Mouse (Mus musculus) hematopoietic stem cell, adult 5-6 weeks (primary cell): ENCODE data around the gene Gm4894. TPM values are rescaled to one million over a fixed set of nuclear protein-coding genes. Genes with fewer than 3 reads are reported as not detected.

ENCODE experiments used
- ATAC-seq, 2 experiments: fragments of 125-278 bp in 1 of 2; replicated peaks in 1 of 2; 2 replicates each; pipeline ENCODE4 v1.8.0; 2016 to 2017; ENCODE audit warnings: inconsistent platforms in 2 of 2, mild to moderate bottlenecking in 2 of 2, moderate number of reproducible peaks in 2 of 2, low read depth in 1 of 2, moderate TSS enrichment in 1 of 2; ENCODE audit not compliant: low FRiP score in 2 of 2, poor library complexity in 2 of 2, severe bottlenecking in 2 of 2, insufficient read depth in 1 of 2, low TSS enrichment in 1 of 2
- total RNA-seq: library from RNA; stranded (forward); fragments of 172-1452, 232-1000 nt; gene quantifications from 2 replicates; pipeline ENCODE4 v1.2.3, GENCODE M21; 2017

Gene Gm4894
- total RNA-seq = not detected in 2 replicates

DNA sequence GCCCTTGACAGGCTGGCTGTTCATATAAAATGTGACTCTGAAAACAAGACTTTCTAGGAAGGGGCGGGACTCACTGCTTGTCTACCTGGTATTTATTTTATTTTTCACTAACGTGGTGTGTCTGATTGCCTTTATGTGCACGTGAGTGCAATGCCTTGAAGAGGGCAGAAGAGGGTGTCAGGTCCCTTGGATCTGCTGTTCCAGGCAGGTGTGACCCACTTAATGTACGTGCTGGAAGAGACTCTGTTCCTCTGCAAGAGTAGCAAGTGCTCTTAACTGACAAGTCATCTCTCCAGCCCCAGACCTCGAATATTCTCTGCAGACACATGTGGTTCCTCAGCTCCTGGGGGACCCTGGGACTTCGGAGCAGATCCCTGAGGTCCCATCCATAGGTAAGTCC is at the start of gene Gm4894:
Gm4894 (plus strand) TSS at position 301 of the 400 bp plus-strand sequence.
- ATAC-seq = no peak

DNA sequence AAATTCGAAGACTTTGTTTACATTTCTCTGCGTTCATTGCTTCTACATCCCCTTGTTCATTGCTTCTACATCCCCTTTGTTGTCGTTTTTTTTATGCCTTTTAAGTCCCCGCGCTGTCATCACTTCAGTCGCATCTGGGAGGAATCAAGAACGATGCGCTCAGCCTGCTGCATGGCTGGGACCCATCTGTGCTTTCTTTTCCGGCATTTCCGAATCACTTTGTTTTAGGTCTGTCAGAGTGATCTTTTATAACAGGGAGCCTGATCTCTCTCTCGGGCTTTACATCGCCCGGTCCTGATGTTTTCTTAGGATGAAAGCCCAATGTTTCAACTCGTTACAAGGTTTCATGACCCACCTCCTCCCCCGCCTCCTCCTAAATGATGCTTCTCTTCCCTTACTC is 44.0 kb upstream of the Gm4894 start:
- no peak for ATAC-seq

DNA sequence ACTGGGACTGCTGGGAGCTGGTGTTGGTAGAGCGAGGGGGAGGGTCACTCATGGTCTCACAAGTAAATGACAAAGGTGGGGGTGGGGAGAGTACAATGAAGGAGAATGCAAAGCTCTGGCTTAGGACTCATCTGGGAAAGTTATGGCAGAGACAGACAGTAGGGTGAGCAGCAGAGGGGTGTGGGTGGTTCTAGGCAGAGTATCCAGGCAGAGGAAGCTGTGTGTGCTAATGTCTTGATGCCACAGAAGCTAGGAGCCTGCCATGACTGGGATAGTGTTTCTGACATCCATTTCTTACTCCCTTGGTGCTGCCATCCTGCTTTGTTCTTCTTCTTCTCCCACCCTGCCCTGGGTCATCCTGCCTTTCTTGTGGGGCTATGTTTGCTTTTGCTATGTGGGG is 38.8 kb upstream of the Gm4894 start:
- no peak for ATAC-seq

DNA sequence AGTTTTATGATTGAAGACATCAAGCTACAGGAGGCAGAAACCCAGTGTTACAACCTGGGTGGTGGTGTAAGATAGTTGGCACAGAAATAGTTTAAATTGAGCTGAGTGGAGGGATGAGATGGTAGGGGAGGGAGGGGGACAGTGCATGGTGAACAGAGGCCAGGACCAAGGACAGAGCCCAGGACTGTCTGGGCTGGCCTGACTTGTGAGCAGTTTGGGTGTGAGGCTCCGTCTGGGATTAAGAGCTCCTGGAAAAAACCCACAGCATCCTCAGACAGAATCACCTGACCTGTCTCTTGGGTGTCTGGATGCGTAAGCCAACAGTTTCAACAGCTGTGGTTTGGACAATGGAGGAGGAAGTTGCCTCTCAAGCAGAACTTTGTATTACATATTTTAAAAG is 35.6 kb upstream of the Gm4894 start:
- no peak for ATAC-seq

DNA sequence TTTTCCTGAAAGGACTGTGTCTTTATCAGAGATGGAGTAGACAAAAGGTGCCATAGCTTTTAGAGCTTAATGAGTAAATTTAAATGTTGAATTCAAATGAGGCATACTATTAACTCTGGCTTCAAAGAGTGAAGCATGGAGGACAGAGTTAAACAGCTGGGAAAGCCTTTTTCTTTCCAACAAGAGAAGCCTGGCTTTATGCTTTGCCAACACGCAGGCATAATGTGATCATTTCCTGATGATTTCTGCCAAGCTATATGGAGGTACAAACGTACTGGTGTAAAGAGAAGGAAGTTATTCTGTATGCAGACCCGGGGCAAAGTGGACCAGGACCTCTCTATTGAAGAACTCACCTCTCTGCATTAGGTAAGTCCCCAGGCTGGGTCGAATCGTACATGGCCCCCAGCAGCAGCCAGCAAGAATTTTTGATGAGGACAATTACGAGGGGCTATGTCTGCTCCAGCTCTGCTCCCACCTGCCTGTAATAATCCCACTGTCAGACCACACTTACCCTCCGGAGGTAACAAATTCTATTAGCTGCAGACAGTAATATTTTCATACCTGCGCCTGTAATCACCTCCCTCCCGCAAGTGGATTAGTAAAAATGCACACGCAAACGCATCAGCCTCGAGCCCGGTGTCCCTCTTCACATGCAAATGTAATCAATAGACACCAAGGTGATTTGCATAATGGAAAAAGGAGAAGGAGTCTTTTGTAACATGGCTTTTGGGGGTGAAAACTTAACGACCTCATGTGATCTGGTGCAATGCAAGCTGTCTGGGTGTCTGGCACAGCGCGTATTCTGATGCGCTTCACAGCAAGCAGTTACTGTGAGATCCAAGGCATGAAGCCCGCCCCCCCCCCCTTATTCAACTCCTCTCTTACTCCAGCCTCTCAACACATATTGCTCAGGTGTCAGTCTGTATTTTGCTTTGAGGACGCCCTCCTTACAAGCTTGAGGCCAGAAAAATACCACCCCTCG is 32.4 kb upstream of the Gm4894 start:
- ATAC-seq = no peak

DNA sequence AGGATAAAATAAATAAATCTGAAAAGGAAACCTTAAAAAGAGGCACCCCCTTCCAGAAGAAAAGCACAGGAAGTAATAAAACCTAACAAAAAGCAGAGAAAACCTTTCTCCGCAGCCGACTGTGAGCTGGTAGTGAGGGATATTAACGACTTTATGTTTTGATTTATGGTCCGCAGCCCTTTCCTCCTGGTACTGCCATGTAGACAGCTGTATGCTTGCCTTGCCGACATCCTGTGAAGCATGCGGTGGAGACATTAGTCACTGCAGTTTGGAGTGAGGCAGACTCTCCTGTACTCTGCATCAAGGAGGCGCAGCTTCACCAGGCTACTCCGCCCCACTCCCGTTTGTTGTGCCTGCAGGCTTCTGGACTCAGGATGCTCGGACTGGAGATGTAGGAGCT is 25.8 kb upstream of the Gm4894 start:
- ATAC-seq = no peak

DNA sequence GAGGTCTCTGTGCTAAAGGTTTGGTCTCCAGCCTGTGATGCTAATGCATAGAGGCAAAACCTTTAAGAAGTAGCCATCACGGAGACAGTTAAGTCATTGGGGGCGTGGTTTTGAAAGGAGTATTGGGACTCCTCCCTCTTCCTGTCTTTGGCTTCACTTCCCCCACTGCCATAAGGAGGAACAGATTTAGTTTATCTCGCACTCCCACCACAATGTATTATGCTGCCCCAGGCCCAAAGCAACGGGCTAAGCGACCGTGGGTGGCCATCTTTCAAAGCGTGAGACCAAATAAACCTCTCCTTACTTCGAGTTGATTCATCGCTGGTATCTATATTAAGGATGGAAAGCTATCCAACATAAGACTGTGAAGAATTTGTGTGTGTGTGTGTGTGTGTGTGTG is 22.9 kb upstream of the Gm4894 start:
- no peak for ATAC-seq

DNA sequence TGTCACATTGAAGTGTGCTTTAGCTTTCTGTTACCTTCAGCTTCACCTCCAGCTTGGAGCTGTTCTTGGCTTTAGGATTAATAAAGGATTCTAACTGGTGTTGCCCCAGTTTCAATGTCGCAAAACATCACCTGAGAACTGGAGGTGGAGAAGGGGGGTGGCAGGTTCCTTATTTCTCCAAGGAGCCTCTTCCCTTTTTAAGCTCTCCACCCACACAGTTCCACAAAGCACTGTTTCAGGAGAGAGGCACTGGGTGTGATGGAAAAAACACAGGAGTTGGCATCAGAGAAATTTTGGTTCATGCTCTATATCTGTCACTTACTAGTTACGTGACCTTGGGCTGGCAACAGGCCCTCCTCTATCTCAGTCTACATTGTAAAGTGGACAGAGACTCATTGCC is 21.3 kb upstream of the Gm4894 start:
- no peak for ATAC-seq

DNA sequence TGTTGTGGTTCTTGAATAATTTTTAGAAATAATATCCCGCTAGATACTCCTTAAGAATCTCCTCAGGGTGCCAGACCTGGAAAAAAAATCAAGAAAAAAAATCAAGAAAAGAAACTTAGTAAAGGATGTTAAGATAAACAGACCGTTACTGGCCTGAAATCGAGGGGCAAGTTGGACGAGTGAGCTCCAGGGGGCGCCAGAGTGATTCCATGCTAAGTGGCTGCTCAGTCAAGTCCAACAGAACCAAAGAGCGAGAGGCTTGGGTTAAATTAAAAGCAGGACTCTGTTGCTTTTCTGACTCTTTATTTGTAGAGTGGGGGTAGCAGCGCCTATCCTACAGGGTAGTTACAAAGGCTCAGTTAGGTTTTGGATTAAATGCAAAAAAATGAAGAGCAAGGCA is 3.5 kb upstream of the Gm4894 start:
- ATAC-seq = peak in 1 of 2 experiments; percentile 56; a peak in 2 of 4 replicates

DNA sequence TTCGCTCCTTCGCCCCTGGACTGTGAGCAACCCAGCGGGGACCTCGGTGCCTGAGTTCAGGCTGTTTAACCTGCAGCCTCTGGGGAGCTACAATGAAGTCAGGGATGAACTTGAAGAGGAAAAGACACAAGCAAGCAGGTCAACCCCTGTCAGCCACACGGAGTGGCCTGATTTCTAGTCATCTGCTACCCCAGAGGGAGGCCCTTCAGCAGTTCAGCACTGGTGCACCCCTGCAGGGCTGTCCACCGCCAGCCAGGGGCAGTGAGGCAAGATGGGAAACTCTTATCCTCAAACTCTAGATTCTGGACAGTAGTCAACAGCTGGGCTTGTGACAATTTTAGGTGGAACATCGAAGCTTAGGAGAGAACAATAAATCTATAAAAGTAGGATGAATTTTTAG is 18.6 kb downstream of the Gm4894 start:
- ATAC-seq = no peak

DNA sequence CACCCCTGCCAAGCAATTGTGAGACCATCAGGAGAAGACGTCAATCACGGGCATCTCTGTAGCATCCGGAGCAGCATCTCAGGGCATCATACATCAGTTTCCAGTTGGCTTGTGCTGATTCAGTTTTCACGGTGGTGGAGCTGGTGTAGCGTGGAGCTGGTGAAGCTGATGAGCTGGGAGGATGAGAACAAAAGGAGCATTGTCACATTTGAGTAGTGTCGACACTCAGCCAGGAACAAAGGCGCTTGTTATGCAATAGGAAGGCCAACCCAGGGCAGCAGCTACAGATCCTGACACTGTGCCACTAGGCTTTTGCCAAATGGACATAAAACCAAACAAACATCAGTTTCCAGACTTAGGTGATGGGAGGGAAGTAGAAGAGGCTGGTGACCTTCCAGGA is 23.2 kb downstream of the Gm4894 start:
- ATAC-seq = no peak

DNA sequence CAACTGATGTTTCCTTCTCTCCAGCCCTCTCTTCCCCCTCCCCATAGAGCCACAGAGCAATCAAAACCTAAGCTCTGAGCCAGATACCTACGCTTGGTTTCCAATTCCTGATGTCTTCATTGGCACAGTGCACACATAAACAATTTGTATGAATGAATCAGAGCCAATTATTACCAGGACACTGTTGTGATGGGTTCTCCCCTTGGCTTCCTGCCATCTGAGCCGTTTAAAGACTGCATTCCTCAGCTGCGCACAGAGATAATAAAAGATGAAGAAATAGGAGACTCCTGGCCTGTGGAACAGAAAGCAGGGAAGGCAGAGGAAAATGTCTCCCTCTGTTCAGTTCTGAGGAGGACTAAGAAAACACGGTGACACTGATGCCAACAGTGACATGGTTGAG is 25.6 kb downstream of the Gm4894 start:
- no peak for ATAC-seq

DNA sequence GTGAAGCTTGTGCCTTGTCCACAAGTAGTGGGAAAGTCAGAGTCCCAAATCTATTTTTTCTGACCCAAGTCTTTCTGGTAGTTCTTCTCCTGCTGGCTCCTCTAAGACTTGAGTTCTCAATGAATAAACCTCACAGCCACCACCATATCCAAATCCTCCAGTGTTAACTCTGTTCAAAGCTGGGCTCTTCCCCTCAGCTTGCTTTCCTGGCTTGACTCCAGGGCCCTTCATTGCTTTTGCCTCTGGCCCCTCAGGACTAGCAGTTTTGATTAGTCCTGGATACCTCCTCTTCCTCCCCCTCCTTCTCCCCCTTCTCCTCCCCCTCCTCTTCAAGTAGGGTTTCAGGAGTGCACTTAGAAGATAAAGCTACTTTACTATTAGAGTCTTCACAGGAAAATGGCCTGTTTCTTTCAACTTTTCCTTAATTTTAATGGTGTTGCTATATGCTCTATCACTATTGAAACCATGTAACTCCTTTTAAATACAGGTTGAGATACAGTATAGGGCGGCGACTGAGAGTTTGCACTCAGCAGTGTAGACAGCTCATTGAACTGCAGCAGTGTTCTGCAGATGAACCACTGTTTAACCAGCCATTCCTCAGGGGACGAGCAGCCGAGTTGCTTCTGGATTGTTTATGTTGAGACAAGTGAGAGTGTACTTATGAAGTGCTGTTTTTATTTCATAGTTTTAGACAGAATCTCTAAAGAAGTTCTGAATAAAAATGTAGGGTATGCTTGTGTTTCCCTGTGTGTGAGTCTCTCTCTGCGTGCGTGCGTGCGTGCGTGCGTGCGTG is 26.4 kb downstream of the Gm4894 start:
- ATAC-seq = no peak

DNA sequence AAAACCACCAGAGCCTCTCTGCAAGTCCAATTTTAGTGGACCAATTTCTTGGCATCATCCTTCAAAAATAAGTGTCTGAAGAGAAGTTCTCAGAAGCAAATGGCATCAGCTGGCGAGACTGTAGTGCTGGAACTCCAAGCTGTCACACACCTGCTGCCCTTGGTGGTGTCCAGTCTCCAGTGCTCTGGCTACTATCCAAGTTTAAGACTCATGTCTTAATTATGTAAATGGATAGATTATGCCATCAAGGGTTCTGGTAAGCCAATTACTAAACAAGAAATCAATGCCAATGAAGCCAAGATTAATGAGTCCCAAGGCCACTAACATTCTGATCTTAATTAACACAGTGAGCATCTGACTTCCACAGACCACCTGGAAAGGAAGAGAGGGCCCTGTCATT is 44.8 kb downstream of the Gm4894 start:
- ATAC-seq = no peak

DNA sequence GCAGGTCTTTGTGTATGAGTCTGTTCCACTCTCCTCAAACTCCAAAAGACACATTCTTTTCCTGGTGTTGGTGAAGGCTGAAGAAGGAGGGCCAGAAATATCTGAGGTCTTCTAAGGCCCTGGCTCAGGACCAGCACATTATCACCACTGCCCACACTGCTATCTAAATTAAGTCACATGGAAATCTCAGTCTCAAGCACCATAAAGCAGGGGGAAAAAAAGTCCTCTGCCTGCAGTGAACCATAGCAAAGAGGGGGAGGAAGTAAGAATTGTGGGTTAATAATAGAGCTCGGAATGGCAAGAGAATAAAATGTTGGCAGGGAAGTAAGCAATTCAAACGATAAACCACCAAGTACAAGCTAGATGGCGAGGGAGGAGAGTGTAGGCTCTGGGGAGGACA is 57.2 kb downstream of the Gm4894 start:
- ATAC-seq = no peak

DNA sequence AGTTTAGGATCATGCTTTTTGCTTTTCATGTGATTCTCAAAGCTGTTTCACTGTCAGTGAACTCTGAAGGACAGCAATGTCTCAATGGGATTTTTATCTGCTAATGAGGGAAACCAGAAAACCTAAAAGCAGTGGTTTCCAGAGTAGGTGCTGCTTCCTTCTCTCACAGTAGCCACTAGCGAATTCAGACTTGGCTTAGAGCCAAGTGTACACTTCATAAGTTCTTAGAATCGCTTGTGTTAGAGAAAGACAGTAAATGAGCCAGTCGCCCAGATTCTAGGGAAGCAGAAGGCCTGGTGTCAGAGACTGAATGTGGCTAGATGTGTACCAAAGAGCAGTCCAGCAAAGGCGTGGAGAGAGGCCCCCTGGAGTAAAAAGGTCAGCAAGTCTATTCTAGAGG is 60.5 kb downstream of the Gm4894 start:
- ATAC-seq = no peak

DNA sequence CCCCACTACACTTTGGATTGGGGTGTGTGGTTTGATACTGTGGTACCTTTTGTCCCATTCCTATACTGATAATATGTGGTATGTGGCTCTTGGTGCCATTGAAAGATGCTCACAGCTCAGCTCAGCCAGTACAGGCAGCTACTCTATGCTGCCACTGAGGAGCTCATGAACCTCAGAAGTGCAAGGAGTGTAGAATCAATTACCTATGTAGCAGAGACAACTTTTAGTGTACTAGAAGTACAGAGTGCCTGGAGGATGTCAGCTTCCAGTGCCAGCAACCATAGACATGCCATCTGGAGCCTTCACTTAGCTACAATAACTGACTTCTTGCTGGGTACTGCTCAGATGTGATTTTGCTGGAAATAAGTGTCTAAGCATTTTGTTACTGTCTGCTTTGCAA is 68.3 kb downstream of the Gm4894 start:
- no peak for ATAC-seq
